ENCODE assay signal across 2 mouse cellular contexts in genomic region chr15:89404831-89405623, GRCm38 (mm10).
TF ChIP-seq lines count a peak whose summit lies in the region.

No protein-coding gene starts in this region.

TF ChIP-seq in C2C12, 6 proteins besides CTCF, POLR2A, EP300 and RAD21:
- TF ChIP-seq USF1 (IDR thresholded peaks at IDR 0.05; ENCODE audit: low read depth) (peak; percentile 33), MYOD1 (IDR thresholded peaks at IDR 0.05; ENCODE audit: control insufficient read depth, insufficient read length, low read depth) (no peak), MYOG (IDR thresholded peaks at IDR 0.05; ENCODE audit: control insufficient read depth, extremely low read depth, insufficient read length) (no peak), FOSL1 (IDR thresholded peaks at IDR 0.05; ENCODE audit: insufficient read depth, low read length, poor library complexity, severe bottlenecking) (no peak), MAX (IDR thresholded peaks at IDR 0.05) (no peak), CEBPB (IDR thresholded peaks at IDR 0.05; ENCODE audit: low read depth) (no peak)

TF ChIP-seq in MEL, 35 proteins besides CTCF, POLR2A, EP300 and RAD21:
- no peak; the same call in 1 of the 2 replicates for TF ChIP-seq BHLHE40 (IDR thresholded peaks at IDR 0.05; ENCODE audit: borderline replicate concordance, low read depth, low read length)
- peak; percentile 76 for TF ChIP-seq SIN3A (IDR thresholded peaks at IDR 0.05; ENCODE audit: low read length)
- peak; percentile 38; the same call in 1 of the 2 replicates for TF ChIP-seq NELFE (IDR thresholded peaks at IDR 0.05; ENCODE audit: low read depth, low read length)
- TF ChIP-seq TBP (IDR thresholded peaks at IDR 0.05; ENCODE audit: low read depth, low read length), result peak; percentile 65
- TF ChIP-seq MXI1 (IDR thresholded peaks at IDR 0.05; ENCODE audit: low read depth, low read length), result no peak; the same call in 1 of the 2 replicates
- peak; percentile 71 for TF ChIP-seq MAX (IDR thresholded peaks at IDR 0.05; ENCODE audit: low read length)
- TF ChIP-seq USF2 (IDR thresholded peaks at IDR 0.05; ENCODE audit: borderline replicate concordance in 1 of 2, insufficient read depth in 1 of 2, low read depth in 1 of 2, low read length in 2 of 2), result peak in 1 of 2 experiments; percentile 70; a peak in 2 of 4 replicates
- 0 out of 2 replicates have a peak, but pooled peaks have one; percentile 23 for TF ChIP-seq HCFC1 (IDR thresholded peaks at IDR 0.05; ENCODE audit: low read depth, low read length)
- TF ChIP-seq POLR2AphosphoS5 (IDR thresholded peaks at IDR 0.05; ENCODE audit: borderline replicate concordance, low read depth, low read length), result no peak
- TF ChIP-seq USF1 (IDR thresholded peaks at IDR 0.05; ENCODE audit: low read depth, low read length), result peak; percentile 92
- peak; percentile 18; the same call in 1 of the 2 replicates for TF ChIP-seq ZC3H11A (IDR thresholded peaks at IDR 0.05; ENCODE audit: low read depth, low read length)
- no peak for TF ChIP-seq ZKSCAN1 (IDR thresholded peaks at IDR 0.05; ENCODE audit: low read depth, low read length)
- TF ChIP-seq GATA1 (IDR thresholded peaks at IDR 0.05; ENCODE audit: low read depth, low read length), result peak; percentile 82
- TF ChIP-seq POLR2AphosphoS2 (IDR thresholded peaks at IDR 0.05; ENCODE audit: low read length), result 0 out of 2 replicates have a peak, but pooled peaks have one; percentile 31
- TF ChIP-seq ETS1 (IDR thresholded peaks at IDR 0.05; ENCODE audit: low read depth, low read length), result peak; percentile 57; the same call in 1 of the 2 replicates
- no peak for TF ChIP-seq TCF12 (IDR thresholded peaks at IDR 0.05; ENCODE audit: low read depth, low read length)
